Mouse (Mus musculus) embryonic facial prominence, embryonic 15.5 days (tissue): Measurements from ENCODE around the gene Pakap. TPM values are rescaled to one million over a fixed set of nuclear protein-coding genes. Genes with fewer than 3 reads are reported as not detected.

Source experiments
- ATAC-seq: fragments of 200-750 bp; cut with Nextera tagmentation; 2 replicates; pipeline ENCODE4 v1.8.0; 2017; ENCODE audit warnings: low read depth, moderate TSS enrichment; ENCODE audit not compliant: insufficient number of reproducible peaks, low FRiP score, low TSS enrichment
- H3K27ac ChIP-seq: fragments of 300-500 bp; sonication (generic); replicated peaks from 2 replicates; pipeline ENCODE4 v1.5.1; 2015; ENCODE audit warnings: mild to moderate bottlenecking, inconsistent platforms
- H3K27me3 ChIP-seq: fragments of 300-500 bp; sonication (generic); 2 replicates; pipeline ENCODE4 v1.6.1; 2015; ENCODE audit warnings: inconsistent platforms
- H3K36me3 ChIP-seq: fragments of 300-500 bp; sonication (generic); 2 replicates; pipeline ENCODE4 v1.6.1; 2015; ENCODE audit warnings: mild to moderate bottlenecking, inconsistent platforms
- H3K4me1 ChIP-seq: fragments of 300-500 bp; sonication (generic); 2 replicates; pipeline ENCODE4 v1.6.1; 2015; ENCODE audit warnings: inconsistent platforms
- H3K4me2 ChIP-seq: fragments of 300-500 bp; sonication (generic); replicated peaks from 2 replicates; pipeline ENCODE4 v1.6.1; 2015; ENCODE audit warnings: mild to moderate bottlenecking, inconsistent platforms
- H3K4me3 ChIP-seq: fragments of 300-500 bp; sonication (generic); replicated peaks from 2 replicates; pipeline ENCODE4 v1.5.1; 2015; ENCODE audit warnings: mild to moderate bottlenecking, inconsistent platforms
- H3K9ac ChIP-seq: fragments of 300-500 bp; sonication (generic); 2 replicates; pipeline ENCODE4 v1.6.1; 2015; ENCODE audit warnings: inconsistent platforms
- H3K9me3 ChIP-seq: fragments of 300-500 bp; sonication (generic); replicated peaks from 2 replicates; pipeline ENCODE4 v1.6.1; 2016; ENCODE audit warnings: inconsistent platforms
- WGBS: fragments of 180-500 bp; shearing (Covaris S2); methylation state at CpG from one replicate; pipeline ENCODE4 v1.1.7; 2015; 5-methylcytosine and 5-hydroxymethylcytosine counted together
- polyA plus RNA-seq: library from polyadenylated mRNA; unstranded; fragments of >200 nt; fragmentation: Nextera tagmentation; extraction: Ambion mirVana; gene quantifications from 2 replicates; pipeline ENCODE4 v1.2.1, GENCODE M21; 2015

Gene Pakap
- polyA plus RNA-seq, 1 experiment from 2014 or later: 27.6 TPM

DNA sequence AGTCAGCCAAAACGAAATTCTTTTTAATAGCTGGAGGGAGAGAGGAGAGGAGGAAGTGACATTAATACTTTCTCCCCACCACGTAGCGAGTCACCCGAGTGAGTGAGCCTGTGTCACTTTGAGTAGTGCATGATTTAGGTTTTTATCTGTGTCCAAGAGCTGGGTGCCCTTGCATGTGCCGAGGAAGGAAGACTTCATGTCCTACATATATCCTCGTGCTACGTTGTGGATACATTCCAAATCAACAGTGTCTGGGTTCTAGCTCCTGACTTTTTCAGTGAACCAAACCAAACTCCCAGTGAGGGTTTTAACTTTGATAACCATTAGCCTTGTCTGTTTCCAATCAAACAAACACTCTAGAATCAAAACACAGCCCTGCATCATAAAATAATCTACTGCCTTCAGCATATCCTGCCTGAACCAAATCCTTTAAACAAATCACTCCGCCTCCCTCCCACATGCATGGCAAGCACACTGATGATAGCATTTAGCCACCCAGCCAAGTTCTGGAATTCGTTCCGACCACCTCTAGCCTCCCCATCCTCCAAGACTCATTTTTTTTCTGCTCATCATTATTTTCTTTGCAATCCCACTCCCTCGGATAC, 175.4 kb downstream of the Pakap start:
- Histone ChIP-seq H3K4me1 (0 out of 2 replicates have a peak, but pooled peaks cover 7% of the 10 kb centered on the region), H3K36me3 (no peaks in the 10 kb centered on the region), H3K9ac (no peak overlapping the region), H3K27ac (no peak overlapping the region), H3K4me3 (no peak overlapping the region), H3K27me3 (no peaks in the 10 kb centered on the region), H3K4me2 (no peak overlapping the region), H3K9me3 (no peaks in the 10 kb centered on the region)
- ATAC-seq: no peak
- 52% methylated on average over 11 of the region's 11 CpGs for WGBS

GRCm38 (mm10) chr4:57750651-57751050, 182.7 kb downstream of the Pakap start:
- ATAC-seq: no peak
- H3K9ac ChIP-seq: no peak overlapping the region

DNA sequence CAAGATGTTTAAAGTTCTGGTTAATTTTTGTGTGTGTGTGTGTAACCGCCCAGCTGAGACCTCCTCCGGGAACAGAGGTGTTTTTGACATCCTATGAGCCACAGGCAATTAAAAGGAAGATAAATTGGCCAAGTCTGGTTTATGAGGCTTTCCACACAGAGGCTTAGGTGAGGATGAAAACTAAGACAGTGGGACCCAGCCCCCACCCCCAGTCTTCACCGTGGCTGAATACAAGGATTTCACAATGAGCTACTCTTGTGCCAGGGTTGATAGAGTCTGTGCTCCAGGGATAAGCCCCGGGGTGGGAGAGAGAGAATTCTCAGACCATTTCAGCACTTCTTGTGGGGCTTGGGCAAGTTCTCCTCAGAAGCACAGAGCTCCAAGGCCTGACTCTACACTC, 183.1 kb downstream of the Pakap start:
- no peak overlapping the region for H3K4me3 ChIP-seq
- H3K9ac ChIP-seq: no peak overlapping the region
- no peak for ATAC-seq
- H3K4me2 ChIP-seq: no peak overlapping the region
- H3K27ac ChIP-seq: no peak overlapping the region
- H3K4me1 ChIP-seq: no peaks in the 10 kb centered on the region
- H3K9me3 ChIP-seq: no peaks in the 10 kb centered on the region
- 64% methylated on average over 4 of the region's 4 CpGs for WGBS
- no peaks in the 10 kb centered on the region for H3K36me3 ChIP-seq
- H3K27me3 ChIP-seq: no peaks in the 10 kb centered on the region

More at GRCm38 (mm10) chr4:57750651-57751050, 182.7 kb downstream of the Pakap start:
- H3K36me3 ChIP-seq: no peaks in the 10 kb centered on the region
- no peak overlapping the region for H3K4me2 ChIP-seq
- H3K9me3 ChIP-seq: no peaks in the 10 kb centered on the region
- no peak overlapping the region for H3K27ac ChIP-seq
- no peak overlapping the region for H3K4me3 ChIP-seq
- no peaks in the 10 kb centered on the region for H3K4me1 ChIP-seq
- WGBS: 77% methylated on average over 4 of the region's 4 CpGs
- H3K27me3 ChIP-seq: no peaks in the 10 kb centered on the region

DNA sequence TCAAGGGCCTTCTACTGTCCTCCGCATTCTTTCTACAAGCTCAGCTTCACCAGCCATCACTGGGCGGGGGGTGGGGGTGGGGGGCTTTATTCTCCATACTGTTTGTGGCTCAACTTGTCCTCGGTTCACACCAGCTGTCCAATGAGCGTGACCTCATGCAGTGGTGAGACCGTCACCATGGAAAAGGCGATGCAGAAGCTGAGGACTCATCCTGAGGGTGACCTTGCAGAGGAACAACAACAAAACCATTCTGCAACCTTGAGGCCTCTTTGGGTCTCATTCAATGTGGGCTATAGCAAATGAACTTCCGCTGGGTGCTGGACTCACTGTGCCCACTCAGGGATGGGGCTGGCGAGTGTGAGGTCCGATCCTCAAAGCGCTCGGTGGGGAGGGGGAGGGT, 183.6 kb downstream of the Pakap start:
- no peaks in the 10 kb centered on the region for H3K9me3 ChIP-seq
- no peak for ATAC-seq
- H3K36me3 ChIP-seq: no peaks in the 10 kb centered on the region
- H3K9ac ChIP-seq: no peak overlapping the region
- H3K4me1 ChIP-seq: no peaks in the 10 kb centered on the region
- 89% methylated on average over 11 of the region's 11 CpGs for WGBS
- no peak overlapping the region for H3K27ac ChIP-seq
- H3K27me3 ChIP-seq: no peaks in the 10 kb centered on the region
- H3K4me2 ChIP-seq: no peak overlapping the region
- H3K4me3 ChIP-seq: no peak overlapping the region

DNA sequence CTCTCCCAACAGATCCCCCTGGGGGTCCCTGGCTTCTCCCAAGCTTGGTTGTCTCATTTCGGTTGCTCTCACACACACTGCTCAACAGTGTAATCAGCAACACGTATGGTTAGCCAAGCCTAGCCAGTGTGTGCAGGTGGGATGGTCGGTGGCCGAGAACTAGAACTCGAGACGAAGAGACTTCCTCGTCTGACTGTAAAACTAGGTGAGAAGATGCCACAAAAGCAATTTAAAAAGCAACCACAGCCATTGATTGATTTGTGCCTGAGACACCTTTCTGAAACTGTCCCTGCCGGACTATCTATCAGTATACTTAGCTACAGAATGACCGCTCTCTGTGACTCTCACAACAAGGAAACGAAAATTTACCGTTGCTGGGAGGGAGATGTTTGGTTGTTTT, 187.1 kb downstream of the Pakap start:
- Histone ChIP-seq H3K4me3 (no peak overlapping the region), H3K4me2 (no peak overlapping the region), H3K4me1 (peaks cover 11% of the 10 kb centered on the region), H3K9me3 (no peaks in the 10 kb centered on the region), H3K27me3 (no peaks in the 10 kb centered on the region), H3K27ac (no peak overlapping the region), H3K36me3 (no peaks in the 10 kb centered on the region), H3K9ac (no peak overlapping the region)
- 91% methylated on average over 11 of the region's 11 CpGs for WGBS
- no peak for ATAC-seq

- no peaks in the 10 kb centered on the region for H3K36me3 ChIP-seq
- H3K27me3 ChIP-seq: no peaks in the 10 kb centered on the region
- 0 out of 2 replicates have a peak overlapping the region, but pooled peaks have one; percentile 60 for H3K27ac ChIP-seq
- no peak overlapping the region for H3K4me2 ChIP-seq
- H3K9ac ChIP-seq: no peak overlapping the region
- H3K9me3 ChIP-seq: no peaks in the 10 kb centered on the region
- no peak overlapping the region for H3K4me3 ChIP-seq
- WGBS: 32% methylated on average over 11 of the region's 11 CpGs
- no peak for ATAC-seq
- peaks cover 18% of the 10 kb centered on the region for H3K4me1 ChIP-seq
Measured at GRCm38 (mm10) chr4:57757997-57758396, 190.0 kb downstream of the Pakap start.

GRCm38 (mm10) chr4:57762424-57762823, 194.4 kb downstream of the Pakap start:
- no peak overlapping the region for H3K4me3 ChIP-seq
- no peaks in the 10 kb centered on the region for H3K27me3 ChIP-seq
- no peak overlapping the region for H3K9ac ChIP-seq
- no peak overlapping the region; the same call in 1 of the 2 replicates for H3K27ac ChIP-seq
- no peaks in the 10 kb centered on the region for H3K9me3 ChIP-seq
- H3K4me2 ChIP-seq: no peak overlapping the region
- WGBS: 45% methylated on average over 7 of the region's 7 CpGs
- H3K36me3 ChIP-seq: no peaks in the 10 kb centered on the region
- peaks cover 42% of the 10 kb centered on the region for H3K4me1 ChIP-seq
- no peak for ATAC-seq

GRCm38 (mm10) chr4:57764392-57764791, 196.4 kb downstream of the Pakap start:
- H3K27ac ChIP-seq: peak overlapping the region; percentile 66
- peak; percentile 69; the same call in 1 of the 2 replicates for ATAC-seq
- WGBS: 21% methylated on average over 1 of the region's 1 CpGs

DNA sequence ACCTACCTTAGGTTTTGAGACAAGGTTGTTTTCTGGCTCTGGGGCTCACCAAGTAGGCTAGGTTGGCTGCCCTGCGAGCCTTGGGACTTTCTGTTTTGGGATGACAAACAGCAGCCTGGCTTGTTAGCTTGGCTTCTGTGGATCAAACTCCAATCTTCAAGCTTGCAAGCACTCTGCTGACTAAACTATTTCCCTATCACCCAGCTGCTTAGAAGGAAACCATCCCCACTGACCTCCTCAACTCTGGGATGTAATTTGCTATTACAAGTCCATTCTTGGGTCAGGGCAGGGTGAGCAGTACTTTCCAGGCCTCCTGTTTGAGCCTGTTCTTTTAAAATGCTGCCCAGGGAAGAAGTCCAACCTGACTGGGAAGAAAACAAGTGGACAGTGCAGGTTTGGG, 196.9 kb downstream of the Pakap start:
- H3K4me1 ChIP-seq: peaks cover 34% of the 10 kb centered on the region
- WGBS: 82% methylated on average over 1 of the region's 1 CpGs
- no peaks in the 10 kb centered on the region for H3K9me3 ChIP-seq
- no peak overlapping the region for H3K4me2 ChIP-seq
- H3K4me3 ChIP-seq: no peak overlapping the region
- no peak for ATAC-seq
- no peaks in the 10 kb centered on the region for H3K36me3 ChIP-seq
- H3K9ac ChIP-seq: no peak overlapping the region
- peak overlapping the region; percentile 66 for H3K27ac ChIP-seq
- H3K27me3 ChIP-seq: no peaks in the 10 kb centered on the region

More at GRCm38 (mm10) chr4:57764392-57764791, 196.4 kb downstream of the Pakap start:
- H3K27me3 ChIP-seq: no peaks in the 10 kb centered on the region
- H3K4me3 ChIP-seq: no peak overlapping the region
- peaks cover 34% of the 10 kb centered on the region for H3K4me1 ChIP-seq
- no peaks in the 10 kb centered on the region for H3K36me3 ChIP-seq
- H3K9ac ChIP-seq: no peak overlapping the region
- no peaks in the 10 kb centered on the region for H3K9me3 ChIP-seq
- H3K4me2 ChIP-seq: no peak overlapping the region

GRCm38 (mm10) chr4:57765806-57766205, 197.8 kb downstream of the Pakap start:
- no peak overlapping the region for H3K9ac ChIP-seq
- H3K27ac ChIP-seq: 0 out of 2 replicates have a peak overlapping the region, but pooled peaks have one; percentile 34
- no peaks in the 10 kb centered on the region for H3K9me3 ChIP-seq
- H3K4me3 ChIP-seq: no peak overlapping the region
- H3K4me1 ChIP-seq: peaks cover 34% of the 10 kb centered on the region
- no peaks in the 10 kb centered on the region for H3K27me3 ChIP-seq
- ATAC-seq: no peak
- H3K4me2 ChIP-seq: no peak overlapping the region
- 33% methylated on average over 4 of the region's 4 CpGs for WGBS
- H3K36me3 ChIP-seq: no peaks in the 10 kb centered on the region

DNA sequence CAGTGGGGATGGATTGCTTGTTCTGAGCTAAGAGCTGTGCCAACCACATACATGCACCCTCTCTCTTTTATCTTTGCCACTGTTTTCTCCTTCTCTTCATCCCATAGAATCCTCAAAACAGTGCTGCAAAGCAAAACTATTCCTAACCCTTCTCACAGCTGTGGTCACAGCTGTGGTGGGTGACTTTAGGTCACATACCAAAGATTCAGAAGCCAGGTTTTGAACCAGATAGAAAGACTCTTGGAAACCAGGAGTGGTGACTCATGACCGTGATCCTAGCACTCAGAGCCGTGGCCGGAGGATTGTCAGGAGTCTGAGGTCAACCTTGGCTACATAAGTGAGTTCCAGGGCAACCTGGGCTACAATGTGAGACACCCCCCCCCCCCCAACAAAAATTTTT, 201.0 kb downstream of the Pakap start:
- WGBS: 64% methylated on average over 3 of the region's 3 CpGs
- no peak overlapping the region for H3K27ac ChIP-seq
- no peak overlapping the region for H3K9ac ChIP-seq
- H3K9me3 ChIP-seq: no peaks in the 10 kb centered on the region
- no peaks in the 10 kb centered on the region for H3K36me3 ChIP-seq
- ATAC-seq: no peak
- no peak overlapping the region for H3K4me3 ChIP-seq
- H3K4me2 ChIP-seq: no peak overlapping the region
- peaks cover 31% of the 10 kb centered on the region for H3K4me1 ChIP-seq
- no peaks in the 10 kb centered on the region for H3K27me3 ChIP-seq

- Histone ChIP-seq H3K27ac (no peak overlapping the region), H3K36me3 (no peaks in the 10 kb centered on the region), H3K9me3 (no peaks in the 10 kb centered on the region), H3K9ac (no peak overlapping the region), H3K4me3 (no peak overlapping the region), H3K4me2 (no peak overlapping the region), H3K27me3 (no peaks in the 10 kb centered on the region), H3K4me1 (peaks cover 18% of the 10 kb centered on the region)
- WGBS: 75% methylated on average over 4 of the region's 4 CpGs
- ATAC-seq: no peak
Measured at GRCm38 (mm10) chr4:57770185-57770823, 202.3 kb downstream of the Pakap start.
